Comparison of ENCODE assay signal across 8 mouse cellular contexts in genomic region chr17:24670246-24670844, GRCm38 (mm10). TPM values are rescaled to one million over a fixed set of nuclear protein-coding genes. Genes with fewer than 3 reads are reported as not detected.
DNase-seq lines count a peak whose midpoint lies in the region; ATAC-seq lines count a peak whose summit lies in the region.

No protein-coding gene starts in this region.

- peak overlapping the region; percentile 95 for H3K9ac ChIP-seq in kidney, embryonic 16.5 days (replicated peaks; ENCODE audit: low read length)
- H3K9ac ChIP-seq in hindbrain, embryonic 14.5 days, result peak overlapping the region; percentile 99
- peak overlapping the region; percentile 98 for H3K9ac ChIP-seq in midbrain, embryonic 16.5 days (ENCODE audit: low read depth, low read length)

- 8% methylated on average over 8 of the region's 8 CpGs for WGBS in kidney, embryonic 16.5 days
- WGBS in hindbrain, embryonic 14.5 days, result 14% methylated on average over 8 of the region's 8 CpGs
- 13% methylated on average over 8 of the region's 8 CpGs for WGBS in midbrain, embryonic 16.5 days

- no peak for ATAC-seq in kidney, embryonic 16.5 days (ENCODE audit: low FRiP score, low TSS enrichment)
- no peak for ATAC-seq in hindbrain, embryonic 14.5 days (ENCODE audit: low FRiP score)
- ATAC-seq in midbrain, embryonic 16.5 days, result no peak
- ATAC-seq in granulocyte monocyte progenitor cell, adult 5-6 weeks (replicated peaks; ENCODE audit: poor library complexity, severe bottlenecking), result no peak

- peak overlapping the region; percentile 92 for H3K4me2 ChIP-seq in kidney, embryonic 16.5 days (replicated peaks; ENCODE audit: low read depth, low read length)
- peak overlapping the region; percentile 82 for H3K4me2 ChIP-seq in hindbrain, embryonic 14.5 days (replicated peaks)
- peak overlapping the region; percentile 85 for H3K4me2 ChIP-seq in midbrain, embryonic 16.5 days (ENCODE audit: low read length)

- H3K4me3 ChIP-seq in kidney, embryonic 16.5 days (ENCODE audit: low read length), result peak overlapping the region; percentile 84
- H3K4me3 ChIP-seq in brown adipose tissue, adult 24 weeks (ENCODE audit: insufficient read depth, low read depth, low read length), result peak overlapping the region; percentile 95
- peak overlapping the region; percentile 99 for H3K4me3 ChIP-seq in hindbrain, embryonic 14.5 days (replicated peaks; ENCODE audit: low read length)
- H3K4me3 ChIP-seq in midbrain, embryonic 16.5 days (ENCODE audit: low read depth, low read length), result peak overlapping the region; percentile 98

- H3K36me3 ChIP-seq in kidney, embryonic 16.5 days (ENCODE audit: insufficient read depth, low read length), result no peaks in the 10 kb centered on the region
- H3K36me3 ChIP-seq in hindbrain, embryonic 14.5 days (replicated peaks; ENCODE audit: control insufficient read depth, insufficient read depth), result no peaks in the 10 kb centered on the region
- H3K36me3 ChIP-seq in midbrain, embryonic 16.5 days (ENCODE audit: control insufficient read depth, insufficient read depth, low read length), result no peaks in the 10 kb centered on the region

- no peaks in the 10 kb centered on the region for H3K27me3 ChIP-seq in kidney, embryonic 16.5 days (ENCODE audit: insufficient read depth, low read length)
- no peaks in the 10 kb centered on the region for H3K27me3 ChIP-seq in hindbrain, embryonic 14.5 days (ENCODE audit: control insufficient read depth, insufficient read depth, low read length)
- no peaks in the 10 kb centered on the region for H3K27me3 ChIP-seq in midbrain, embryonic 16.5 days (ENCODE audit: control insufficient read depth, insufficient read depth, low read depth, low read length)

- peaks cover 32% of the 10 kb centered on the region for H3K4me1 ChIP-seq in kidney, embryonic 16.5 days (ENCODE audit: insufficient read depth, low read length)
- H3K4me1 ChIP-seq in brown adipose tissue, adult 24 weeks (ENCODE audit: control insufficient read depth, insufficient read depth, insufficient read length, low read length), result peaks cover 13% of the 10 kb centered on the region
- H3K4me1 ChIP-seq in hindbrain, embryonic 14.5 days (replicated peaks; ENCODE audit: control insufficient read depth, insufficient read depth, low read length), result peaks cover 30% of the 10 kb centered on the region
- peaks cover 30% of the 10 kb centered on the region for H3K4me1 ChIP-seq in midbrain, embryonic 16.5 days (ENCODE audit: control insufficient read depth, insufficient read depth, low read length)

- H3K9me3 ChIP-seq in kidney, embryonic 16.5 days (ENCODE audit: low read length), result no peaks in the 10 kb centered on the region
- no peaks in the 10 kb centered on the region for H3K9me3 ChIP-seq in hindbrain, embryonic 14.5 days (ENCODE audit: control insufficient read depth, low read length)
- no peaks in the 10 kb centered on the region for H3K9me3 ChIP-seq in midbrain, embryonic 16.5 days (replicated peaks; ENCODE audit: control insufficient read depth, low read length, poor library complexity, severe bottlenecking)

- DNase-seq in kidney, postnatal 36 days, result no peak
- DNase-seq in hindbrain, embryonic 14.5 days (ENCODE audit: low spot score), result no peak
- no peak for DNase-seq in frontal cortex, adult 2 months (ENCODE audit: extremely low spot score in 1 of 2, low spot score in 1 of 2)
- no peak for DNase-seq in layer of hippocampus, postnatal 14 days (ENCODE audit: low spot score in 2 of 2)

- H3K27ac ChIP-seq in kidney, embryonic 16.5 days (ENCODE audit: low read length), result peak overlapping the region; percentile 80
- H3K27ac ChIP-seq in brown adipose tissue, adult 24 weeks (replicated peaks; ENCODE audit: low read depth, low read length), result peak overlapping the region; percentile 87
- H3K27ac ChIP-seq in hindbrain, embryonic 14.5 days, result peak overlapping the region; percentile 88
- peak overlapping the region; percentile 89 for H3K27ac ChIP-seq in midbrain, embryonic 16.5 days (ENCODE audit: low read length)

RNA-seq across cellular contexts. Expression of gene Zfp598, which starts 0.9 kb away (rescaled TPM):
- 19.7 and 22.7 TPM in 2 replicates for polyA plus RNA-seq in kidney, embryonic 16.5 days (2015; fragmentation: Nextera tagmentation; extraction: Ambion mirVana)
- polyA plus RNA-seq in brown adipose tissue, adult 24 weeks (2012; ENCODE audit: insufficient read depth, insufficient read length, missing spikeins), result 9.2 and 10.0 TPM in 2 replicates
- polyA plus RNA-seq in hindbrain, embryonic 14.5 days (2014; fragmentation: Nextera tagmentation; extraction: Ambion mirVana), result 22.8 and 25.6 TPM in 2 replicates
- 19.7 and 20.3 TPM in 2 replicates for polyA plus RNA-seq in midbrain, embryonic 16.5 days (2015; fragmentation: Nextera tagmentation; extraction: Ambion mirVana)
- 53.8 and 59.4 TPM in 2 replicates for polyA plus RNA-seq in frontal cortex, adult 2 months (2012; rRNA removed)
- total RNA-seq in layer of hippocampus, postnatal 14 days (2021), result 10 to 100 TPM; 36.5 to 40.7 TPM
- 18.2 and 40.4 TPM in 2 replicates for total RNA-seq in granulocyte monocyte progenitor cell, adult 5-6 weeks (2014; fragmentation: Nextera tagmentation)
- total RNA-seq in granulocyte monocyte progenitor cell, adult 5-6 weeks (2017), result 16.1 and 17.8 TPM in 2 replicates

RNA-seq across cellular contexts. Expression of gene Npw, which starts 12.1 kb away (rescaled TPM):
- 0.37 TPM in 1 of 2 replicates, not detected in the other for polyA plus RNA-seq in kidney, embryonic 16.5 days (2015; fragmentation: Nextera tagmentation; extraction: Ambion mirVana)
- not detected in 2 replicates for polyA plus RNA-seq in brown adipose tissue, adult 24 weeks (2012; ENCODE audit: insufficient read depth, insufficient read length, missing spikeins)
- 0.83 TPM in 1 of 2 replicates, not detected in the other for polyA plus RNA-seq in hindbrain, embryonic 14.5 days (2014; fragmentation: Nextera tagmentation; extraction: Ambion mirVana)
- 0.36 and 0.90 TPM in 2 replicates for polyA plus RNA-seq in midbrain, embryonic 16.5 days (2015; fragmentation: Nextera tagmentation; extraction: Ambion mirVana)
- polyA plus RNA-seq in frontal cortex, adult 2 months (2012; rRNA removed), result 0.65 TPM in 1 of 2 replicates, not detected in the other
- 1 to 10 TPM; 3.7 to 3.9 TPM for total RNA-seq in layer of hippocampus, postnatal 14 days (2021)
- not detected in 2 replicates for total RNA-seq in granulocyte monocyte progenitor cell, adult 5-6 weeks (2014; fragmentation: Nextera tagmentation)
- 0.82 TPM in 1 of 2 replicates, not detected in the other for total RNA-seq in granulocyte monocyte progenitor cell, adult 5-6 weeks (2017)

RNA-seq across cellular contexts. Expression of gene Syngr3, which starts 19.4 kb away (rescaled TPM):
- 2.3 and 2.9 TPM in 2 replicates for polyA plus RNA-seq in kidney, embryonic 16.5 days (2015; fragmentation: Nextera tagmentation; extraction: Ambion mirVana)
- polyA plus RNA-seq in brown adipose tissue, adult 24 weeks (2012; ENCODE audit: insufficient read depth, insufficient read length, missing spikeins), result not detected in 2 replicates
- 178 and 220 TPM in 2 replicates for polyA plus RNA-seq in hindbrain, embryonic 14.5 days (2014; fragmentation: Nextera tagmentation; extraction: Ambion mirVana)
- 266 and 303 TPM in 2 replicates for polyA plus RNA-seq in midbrain, embryonic 16.5 days (2015; fragmentation: Nextera tagmentation; extraction: Ambion mirVana)
- 170 and 183 TPM in 2 replicates for polyA plus RNA-seq in frontal cortex, adult 2 months (2012; rRNA removed)
- total RNA-seq in layer of hippocampus, postnatal 14 days (2021), result 100 to 1,000 TPM; 197 to 204 TPM
- total RNA-seq in granulocyte monocyte progenitor cell, adult 5-6 weeks (2014; fragmentation: Nextera tagmentation), result not detected in 2 replicates
- not detected in 2 replicates for total RNA-seq in granulocyte monocyte progenitor cell, adult 5-6 weeks (2017)

RNA-seq across cellular contexts. Expression of gene Slc9a3r2, which starts 20.2 kb away (rescaled TPM):
- polyA plus RNA-seq in kidney, embryonic 16.5 days (2015; fragmentation: Nextera tagmentation; extraction: Ambion mirVana), result 116 and 120 TPM in 2 replicates
- 20.1 and 32.2 TPM in 2 replicates for polyA plus RNA-seq in brown adipose tissue, adult 24 weeks (2012; ENCODE audit: insufficient read depth, insufficient read length, missing spikeins)
- polyA plus RNA-seq in hindbrain, embryonic 14.5 days (2014; fragmentation: Nextera tagmentation; extraction: Ambion mirVana), result 53.5 and 56.9 TPM in 2 replicates
- polyA plus RNA-seq in midbrain, embryonic 16.5 days (2015; fragmentation: Nextera tagmentation; extraction: Ambion mirVana), result 43.3 and 43.7 TPM in 2 replicates
- polyA plus RNA-seq in frontal cortex, adult 2 months (2012; rRNA removed), result 80.5 and 83.9 TPM in 2 replicates
- total RNA-seq in layer of hippocampus, postnatal 14 days (2021), result 10 to 100 TPM; 47.9 to 52.4 TPM
- 0.45 and 1.0 TPM in 2 replicates for total RNA-seq in granulocyte monocyte progenitor cell, adult 5-6 weeks (2014; fragmentation: Nextera tagmentation)
- 1.8 and 3.0 TPM in 2 replicates for total RNA-seq in granulocyte monocyte progenitor cell, adult 5-6 weeks (2017)

RNA-seq across cellular contexts. Expression of gene Gfer, which starts 25.6 kb away (rescaled TPM):
- 44.4 and 45.3 TPM in 2 replicates for polyA plus RNA-seq in kidney, embryonic 16.5 days (2015; fragmentation: Nextera tagmentation; extraction: Ambion mirVana)
- 32.8 and 36.9 TPM in 2 replicates for polyA plus RNA-seq in brown adipose tissue, adult 24 weeks (2012; ENCODE audit: insufficient read depth, insufficient read length, missing spikeins)
- polyA plus RNA-seq in hindbrain, embryonic 14.5 days (2014; fragmentation: Nextera tagmentation; extraction: Ambion mirVana), result 35.2 and 43.4 TPM in 2 replicates
- polyA plus RNA-seq in midbrain, embryonic 16.5 days (2015; fragmentation: Nextera tagmentation; extraction: Ambion mirVana), result 33.7 and 40.8 TPM in 2 replicates
- polyA plus RNA-seq in frontal cortex, adult 2 months (2012; rRNA removed), result 22.6 and 24.1 TPM in 2 replicates
- 10 to 100 TPM; 18.5 to 19.8 TPM for total RNA-seq in layer of hippocampus, postnatal 14 days (2021)
- 28.9 and 33.2 TPM in 2 replicates for total RNA-seq in granulocyte monocyte progenitor cell, adult 5-6 weeks (2014; fragmentation: Nextera tagmentation)
- 45.1 and 64.0 TPM in 2 replicates for total RNA-seq in granulocyte monocyte progenitor cell, adult 5-6 weeks (2017)

Comparison
In these comparisons a context has a peak if more than half of its experiments do, and no peak if none do; other contexts are left out.
1. RNA of gene Syngr3, which starts 19.4 kb away (polyA plus RNA-seq): 266 to 303 TPM in midbrain, embryonic 16.5 days, 170 to 183 TPM in frontal cortex, adult 2 months and 178 to 220 TPM in hindbrain, embryonic 14.5 days; 2.3 to 2.9 TPM in kidney, embryonic 16.5 days and not detected in brown adipose tissue, adult 24 weeks; every median in the first group is over 10 times any median in the second.
2. Peak in every context shown above with its lines, with median percentiles within 50 percentile points of each other: H3K27ac ChIP-seq, H3K4me2 ChIP-seq, H3K4me3 ChIP-seq and H3K9ac ChIP-seq.